Mouse (Mus musculus) testis, postnatal 10 days (tissue): ENCODE results near the gene Mob3c.
A peak's percentile ranks its signal among the peaks of the same experiment; 100 is the strongest.

Experiments used
- DNase-seq: peaks from one replicate; pipeline ENCODE4 v3.0.0; 2021; ENCODE audit warnings: low spot score

Mob3c gene

DNA sequence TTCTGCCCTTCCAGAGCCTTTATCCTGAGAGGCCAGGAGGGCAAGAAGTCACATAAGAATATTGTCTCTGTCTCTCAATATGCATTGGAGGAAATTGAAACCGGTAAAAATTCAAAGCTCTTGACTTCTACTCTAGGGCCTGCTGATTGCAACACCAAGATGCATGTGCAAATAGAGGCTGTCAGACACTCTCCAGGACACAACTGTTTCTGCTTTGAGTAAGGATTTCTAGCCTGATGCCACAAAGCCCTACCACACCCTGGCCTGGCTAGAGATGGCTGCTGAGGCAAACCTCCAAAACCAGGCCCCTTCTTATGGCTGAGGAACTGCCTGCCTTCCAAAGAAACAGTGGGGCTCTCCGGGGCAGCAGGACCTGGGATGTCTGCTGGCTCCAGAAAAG, 7.7 kb downstream of the Mob3c start:
- no peak for DNase-seq

DNA sequence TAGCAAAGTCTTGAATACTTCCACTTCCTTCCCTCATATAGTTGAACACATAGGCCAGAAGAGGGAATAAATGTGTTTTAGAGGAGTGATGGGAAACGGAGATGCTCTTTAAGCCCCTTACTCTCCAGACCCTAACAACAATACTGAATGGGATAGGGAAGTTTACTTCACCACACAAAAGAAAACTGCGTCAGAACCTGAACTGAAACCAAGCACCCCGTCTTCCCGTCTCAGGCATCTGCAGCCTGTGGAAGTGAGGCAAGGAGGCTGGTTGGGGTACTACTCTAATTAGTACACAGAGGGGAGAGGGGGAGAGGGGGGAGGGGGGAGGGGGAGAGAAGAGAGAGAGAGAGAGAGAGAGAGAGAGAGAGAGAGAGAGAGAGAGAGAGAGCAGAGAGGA, 10.3 kb downstream of the Mob3c start:
- DNase-seq: no peak

DNA sequence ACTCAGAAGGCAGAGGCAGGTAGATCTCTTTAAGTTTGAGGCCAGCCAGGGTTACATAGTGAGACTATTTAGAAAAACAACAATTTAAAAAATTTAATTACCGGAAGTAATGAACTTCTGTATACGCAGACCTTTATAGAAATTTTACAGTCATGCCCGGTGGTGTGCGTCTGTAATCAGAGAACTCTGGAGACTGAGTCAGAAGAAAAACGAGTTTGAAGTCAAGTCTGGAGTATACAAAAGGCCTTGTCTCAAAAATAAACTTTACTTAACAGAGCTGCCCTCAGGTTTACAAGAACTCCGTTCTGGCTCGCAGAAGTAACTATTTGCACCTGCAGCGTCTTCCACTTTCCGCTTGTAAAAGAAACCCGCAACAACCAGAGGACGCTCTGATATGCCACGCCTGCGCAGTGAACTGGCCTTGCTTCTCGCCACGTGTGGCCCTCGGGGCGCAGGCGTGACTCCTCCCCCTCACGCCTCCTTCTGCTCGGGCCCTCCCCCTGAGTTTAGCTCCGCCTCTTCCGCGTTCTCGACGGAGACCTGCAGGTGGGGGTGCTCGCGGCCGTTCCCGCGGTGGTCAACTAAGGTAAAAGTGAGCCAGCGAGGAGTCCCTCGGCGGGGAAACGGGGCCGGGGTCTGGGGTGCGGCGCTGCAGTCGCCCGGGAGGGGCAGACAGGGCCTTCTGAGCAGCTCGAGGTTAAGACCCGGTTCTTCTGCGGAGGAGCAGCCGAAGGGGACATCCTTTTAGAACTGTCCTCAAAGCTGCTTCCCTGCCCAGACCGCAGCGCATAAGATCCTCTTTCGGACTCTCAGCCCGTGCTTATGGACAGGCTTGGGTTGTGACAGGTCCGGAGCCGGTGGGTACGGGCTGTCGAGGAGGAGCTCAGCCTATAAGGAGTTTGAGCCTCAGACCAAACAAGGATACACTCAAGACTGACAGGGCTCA, 11.1 kb downstream of the Mob3c start, which contains the start of gene Mknk1:
Gene Mknk1, plus strand, starts transcription at position 503 of the 946 bp plus-strand sequence.
- DNase-seq: peak; percentile 97

DNA sequence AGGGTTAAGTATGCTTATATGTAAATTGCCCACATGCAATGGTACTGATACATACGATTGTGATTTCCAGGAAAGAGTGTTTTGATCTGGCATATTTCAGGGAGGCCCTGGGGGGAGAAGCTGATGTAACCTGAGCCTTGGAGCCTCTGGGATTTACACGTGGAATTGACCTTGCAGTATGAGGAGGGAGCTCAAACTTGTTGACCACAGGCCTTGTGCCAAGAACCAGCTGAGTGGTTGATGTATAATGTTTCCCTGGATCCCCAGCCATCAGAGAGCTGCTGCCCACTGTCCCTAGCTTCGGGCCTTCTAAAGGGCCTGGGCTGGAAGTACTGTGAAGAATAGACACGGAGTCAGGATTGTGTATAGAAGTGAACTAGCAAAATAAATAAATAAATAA, 12.1 kb downstream of the Mob3c start:
- no peak for DNase-seq

DNA sequence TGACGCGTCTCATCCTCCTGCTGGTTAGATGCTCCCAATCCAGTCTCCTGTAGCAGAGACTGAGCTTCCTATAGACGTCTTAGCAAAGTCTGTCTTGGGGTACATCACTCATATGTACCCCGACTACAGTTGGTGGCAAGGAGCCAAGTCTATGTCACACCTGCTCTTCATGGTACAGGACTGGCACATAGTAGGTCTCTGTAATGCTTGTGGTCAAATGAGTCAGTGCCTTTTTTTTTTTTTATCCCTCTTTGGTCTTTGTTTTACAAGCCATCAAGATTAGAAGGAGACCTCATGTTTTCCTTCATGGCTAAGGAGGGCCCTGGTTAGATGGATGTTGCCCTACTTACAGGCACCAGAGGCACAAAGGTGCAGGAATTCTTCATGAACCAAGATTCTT, 12.9 kb downstream of the Mob3c start:
- no peak for DNase-seq

DNA sequence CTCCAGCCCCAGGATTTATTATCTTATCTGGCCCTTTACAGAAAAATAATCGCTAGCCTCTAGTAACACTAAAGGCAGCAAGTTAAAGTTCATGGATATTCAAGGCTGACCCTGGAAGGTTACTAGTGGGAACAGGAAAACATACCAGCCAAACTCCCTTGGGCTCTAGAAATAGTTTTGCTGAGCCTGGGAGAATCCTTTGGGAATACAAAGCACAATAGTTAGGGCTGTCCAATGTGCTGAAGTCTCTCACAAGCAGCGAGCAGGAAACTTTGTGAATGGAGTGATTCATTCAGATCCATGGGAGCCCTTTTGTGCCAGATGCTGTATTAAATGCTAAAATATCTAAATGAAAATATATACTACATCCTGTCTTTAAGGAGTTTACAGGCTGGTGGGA, 18.8 kb downstream of the Mob3c start:
- DNase-seq: no peak

DNA sequence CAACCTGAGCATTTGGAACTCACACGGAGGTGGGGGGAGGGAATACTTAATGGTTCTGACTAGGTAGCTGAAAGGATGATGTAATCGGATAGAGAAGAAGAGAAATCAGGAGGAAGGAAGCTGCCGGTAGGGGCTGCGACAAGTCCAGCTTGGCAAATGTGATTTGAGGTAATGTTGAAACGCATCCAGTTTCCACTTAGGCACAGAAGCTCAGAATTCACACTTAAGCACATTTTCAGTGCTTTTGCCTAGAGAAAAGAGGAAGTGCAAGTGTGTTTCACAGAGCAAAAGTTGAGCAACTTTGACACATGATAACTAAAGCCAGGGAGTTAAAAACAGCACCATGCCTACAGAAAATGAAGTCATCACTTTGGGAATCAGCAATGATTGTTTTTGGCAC, 19.5 kb downstream of the Mob3c start:
- no peak for DNase-seq

DNA sequence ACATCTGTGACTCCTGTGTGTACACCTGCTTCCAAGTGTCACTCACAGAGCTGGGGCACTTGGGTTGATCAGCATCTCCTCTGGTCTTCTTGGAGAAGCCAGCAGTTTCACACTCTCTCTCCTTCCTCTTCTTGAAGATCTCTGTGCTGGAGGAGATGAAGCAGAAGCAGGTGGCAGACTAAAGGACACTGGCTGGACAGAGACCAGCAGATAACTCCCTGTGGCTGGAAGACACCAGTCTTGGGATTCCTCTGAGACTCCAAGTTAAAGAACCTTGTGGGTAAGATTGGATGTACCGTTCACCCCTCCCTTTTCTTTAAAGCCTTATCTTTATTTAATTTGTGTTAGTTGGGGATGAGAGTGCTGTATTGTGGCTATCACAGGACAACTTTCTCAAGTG, 20.2 kb downstream of the Mob3c start:
- DNase-seq: no peak

DNA sequence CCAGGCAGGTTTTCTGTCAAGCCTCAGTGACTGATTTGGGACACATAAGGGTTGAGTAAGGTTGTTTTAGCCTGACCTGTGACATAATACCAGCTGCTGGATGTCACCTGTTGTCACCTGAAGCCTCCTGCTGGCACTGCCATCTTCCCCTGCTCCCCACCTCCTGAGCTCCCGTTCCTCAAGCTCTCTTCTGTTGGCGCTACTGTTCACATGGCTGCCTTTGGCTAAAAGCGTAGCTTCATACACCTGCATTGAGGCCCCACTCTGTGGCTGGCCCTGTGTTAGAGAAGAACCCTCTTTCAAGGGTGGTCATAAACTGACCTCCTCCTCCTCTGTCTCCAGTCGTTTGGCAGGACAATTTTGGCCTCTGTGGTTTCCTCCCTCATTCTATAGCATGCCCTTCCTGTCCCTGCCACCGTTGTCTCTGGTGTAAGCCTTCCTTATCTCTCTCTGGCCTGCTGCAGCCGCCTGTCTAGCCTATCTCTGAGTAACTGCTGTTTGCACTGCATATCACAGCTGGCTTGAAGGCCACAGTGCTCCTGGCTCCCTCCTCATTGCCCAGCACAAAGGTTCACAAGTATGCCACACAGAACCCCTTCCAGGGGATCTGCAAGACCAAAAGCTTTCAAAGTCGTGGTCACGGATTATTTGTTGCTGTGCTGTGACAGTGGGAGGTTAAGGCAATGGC, 21.2 kb downstream of the Mob3c start:
- DNase-seq: no peak

DNA sequence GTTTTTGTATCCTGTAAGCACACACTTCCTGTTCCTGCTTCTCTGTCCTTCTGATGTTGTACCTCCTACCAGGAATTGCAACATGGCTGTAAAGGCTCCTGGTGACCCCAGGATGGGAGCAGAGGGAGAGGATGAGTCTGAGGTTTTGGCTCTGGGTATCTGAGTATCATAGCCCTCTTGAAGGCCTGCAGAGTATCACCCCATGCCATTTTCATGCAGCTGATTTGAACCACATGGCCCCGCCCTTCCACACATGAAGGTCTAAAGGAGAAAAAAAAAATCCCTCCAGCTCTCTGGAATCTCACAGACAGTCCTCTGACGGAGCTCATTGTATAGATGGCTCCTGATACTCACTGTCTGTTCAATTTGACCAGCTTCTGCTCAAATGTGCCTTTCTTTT, 22.2 kb downstream of the Mob3c start:
- DNase-seq: no peak

DNA sequence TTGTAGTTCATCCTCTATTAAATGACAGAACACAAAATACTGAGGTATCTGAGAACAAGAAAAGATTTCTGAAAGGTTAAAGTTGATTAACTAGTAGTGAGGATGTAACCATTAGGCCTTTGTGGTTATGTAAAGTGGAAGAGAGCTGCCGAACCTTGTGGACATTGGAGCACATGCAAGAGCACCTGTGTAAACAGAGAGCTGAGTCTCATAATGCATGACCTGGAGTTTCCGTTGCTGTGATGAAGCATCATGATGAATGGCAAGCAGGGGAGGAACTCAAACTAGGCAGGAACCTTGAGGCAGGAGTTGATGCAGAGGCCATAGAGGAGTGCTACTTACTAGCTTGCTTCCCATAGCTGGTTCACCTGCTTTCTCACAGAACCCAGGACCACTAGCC, 22.7 kb downstream of the Mob3c start:
- no peak for DNase-seq

DNA sequence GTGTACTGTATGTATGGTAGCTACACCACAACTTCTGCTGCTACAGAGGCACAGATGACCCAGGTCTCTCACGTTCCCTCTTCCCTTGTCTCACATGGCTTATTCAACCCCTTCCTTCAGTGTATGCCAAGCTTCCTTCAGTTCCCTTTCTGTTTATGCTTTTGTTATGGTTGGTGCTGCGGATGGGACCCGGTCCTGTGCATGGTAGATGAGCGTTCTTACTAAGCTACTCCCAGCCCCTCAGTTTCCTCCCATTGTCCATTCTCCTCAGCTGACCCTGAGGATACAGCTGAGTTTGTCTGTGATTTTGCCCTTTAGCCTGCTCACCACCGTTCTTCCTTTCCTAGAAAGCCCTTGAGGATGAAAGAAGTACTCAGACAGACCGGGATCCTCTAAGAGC, 23.7 kb downstream of the Mob3c start:
- DNase-seq: no peak

DNA sequence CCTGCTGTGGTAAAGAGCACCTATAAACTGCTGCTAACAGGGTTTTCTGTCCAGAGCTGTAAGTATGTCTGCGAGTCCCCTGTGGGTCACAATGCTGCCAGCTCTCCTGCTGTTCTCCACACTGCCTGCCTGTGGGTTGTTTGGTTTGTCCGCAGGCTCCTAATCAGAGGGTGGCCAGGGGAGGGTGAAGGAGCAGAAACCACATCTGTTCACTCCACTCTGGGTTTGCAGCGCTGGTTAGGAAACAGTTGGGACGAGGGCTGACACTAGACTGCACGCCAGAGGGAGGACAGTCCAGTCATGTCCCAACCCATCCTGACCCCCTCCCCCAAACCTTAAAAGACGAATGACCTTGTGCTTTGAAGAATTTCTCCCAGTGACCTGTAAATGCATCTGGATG, 27.2 kb downstream of the Mob3c start:
- DNase-seq: no peak

DNA sequence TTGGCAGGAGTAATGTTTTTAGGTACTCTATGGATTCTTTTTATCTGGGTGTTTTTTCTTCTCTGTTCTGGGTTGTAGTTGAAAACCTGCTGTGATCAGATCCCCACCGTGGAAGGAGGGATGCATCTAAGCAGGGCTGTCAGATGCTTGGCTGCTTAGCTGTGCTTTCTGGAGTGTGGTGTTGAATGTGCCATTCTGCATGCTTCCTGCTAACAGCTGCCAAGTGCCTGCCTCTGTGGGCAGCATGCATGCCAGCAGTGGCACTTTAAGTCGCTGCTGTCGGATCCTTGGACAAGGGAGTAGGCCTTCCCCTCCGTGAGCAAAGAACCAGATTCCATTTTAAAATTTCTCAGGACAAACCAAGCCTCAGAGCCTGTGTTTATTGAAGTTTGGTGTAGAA, 27.7 kb downstream of the Mob3c start:
- DNase-seq: no peak

DNA sequence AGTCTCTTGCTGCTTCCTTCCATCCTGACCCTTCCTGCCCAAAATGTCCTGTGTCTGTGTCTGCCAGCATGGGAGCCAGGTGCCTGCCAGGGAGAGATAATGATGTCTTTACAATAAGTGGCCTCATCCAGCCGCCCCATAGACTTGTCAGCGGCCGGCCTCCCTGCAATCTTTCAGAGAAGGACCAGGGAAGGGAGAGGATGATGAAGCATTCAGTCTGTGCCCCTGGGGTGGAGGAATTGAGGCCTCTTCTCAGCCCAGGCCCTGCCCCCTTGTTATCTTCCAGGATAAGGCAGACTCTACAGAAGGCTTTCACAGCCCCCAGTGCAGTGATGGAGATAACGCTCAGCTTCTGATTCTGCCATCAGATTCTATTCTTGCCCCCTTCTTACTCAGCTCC, 28.4 kb downstream of the Mob3c start:
- no peak for DNase-seq

DNA sequence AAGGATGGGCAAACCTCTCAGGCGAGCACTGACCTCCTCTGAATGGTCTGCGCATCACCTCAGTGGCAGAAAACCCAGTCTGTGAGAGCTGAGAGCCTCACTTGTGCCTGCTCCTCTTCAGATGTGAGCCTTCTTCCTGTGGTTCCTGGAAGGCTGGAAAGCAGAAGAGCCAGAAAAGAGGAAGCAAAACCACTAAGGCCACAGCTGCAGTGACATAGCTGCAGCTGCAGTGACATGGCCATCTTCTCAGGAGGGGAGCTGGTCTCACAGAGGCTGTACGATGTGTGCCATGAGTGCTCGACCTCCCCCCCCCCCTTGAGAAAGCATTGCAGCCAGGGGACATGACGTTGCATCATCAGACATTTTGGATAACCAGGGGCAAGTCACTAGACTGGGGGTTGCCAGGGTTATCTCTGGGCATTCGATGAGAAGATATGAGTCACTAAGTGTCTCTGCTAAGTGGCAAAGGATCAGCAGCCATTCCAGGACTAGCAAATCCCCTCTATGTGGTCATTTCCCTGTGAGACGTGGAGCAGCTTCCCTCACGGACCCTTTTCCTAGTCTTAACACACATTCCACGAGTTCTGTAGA, 29.5 kb downstream of the Mob3c start:
- DNase-seq: no peak

DNA sequence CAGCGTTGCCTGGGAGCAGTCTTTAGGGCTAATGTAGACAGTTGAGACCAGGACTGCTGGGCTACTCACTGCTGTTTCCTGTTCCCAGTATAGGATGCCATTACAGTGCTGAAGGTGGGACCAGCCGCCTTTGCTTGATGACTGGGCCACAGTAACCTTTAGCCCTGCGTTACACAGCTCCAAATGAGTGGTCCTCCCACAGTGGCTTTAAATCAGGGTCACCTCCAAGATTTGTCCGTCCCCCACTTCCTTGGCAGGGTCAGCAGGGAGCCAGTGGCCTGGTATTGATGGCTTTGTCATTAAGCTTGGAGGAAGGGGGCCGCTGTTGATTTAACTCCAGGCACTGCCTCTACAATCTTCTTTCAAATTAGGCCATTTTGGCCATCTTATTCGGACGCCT, 35.5 kb downstream of the Mob3c start:
- no peak for DNase-seq

DNA sequence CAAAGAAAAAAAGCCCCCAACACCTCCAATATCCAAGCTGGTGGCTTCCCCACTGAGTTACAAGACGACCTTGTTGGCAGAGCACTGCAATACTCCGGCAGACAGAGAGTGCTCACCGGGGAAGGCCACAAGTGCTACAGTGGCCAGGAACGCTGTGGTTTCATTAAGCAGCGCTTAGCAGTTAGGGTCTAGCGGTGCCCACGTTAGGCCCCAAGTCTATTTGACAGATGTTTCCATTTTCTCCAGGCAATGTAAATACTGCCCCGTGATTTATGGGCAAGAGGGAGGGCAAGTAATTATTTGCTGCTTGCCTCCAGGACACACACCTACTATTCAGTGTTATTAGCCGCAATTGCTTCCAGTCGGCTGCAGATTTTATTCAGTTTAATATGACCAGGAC, 36.0 kb downstream of the Mob3c start:
- DNase-seq: no peak

DNA sequence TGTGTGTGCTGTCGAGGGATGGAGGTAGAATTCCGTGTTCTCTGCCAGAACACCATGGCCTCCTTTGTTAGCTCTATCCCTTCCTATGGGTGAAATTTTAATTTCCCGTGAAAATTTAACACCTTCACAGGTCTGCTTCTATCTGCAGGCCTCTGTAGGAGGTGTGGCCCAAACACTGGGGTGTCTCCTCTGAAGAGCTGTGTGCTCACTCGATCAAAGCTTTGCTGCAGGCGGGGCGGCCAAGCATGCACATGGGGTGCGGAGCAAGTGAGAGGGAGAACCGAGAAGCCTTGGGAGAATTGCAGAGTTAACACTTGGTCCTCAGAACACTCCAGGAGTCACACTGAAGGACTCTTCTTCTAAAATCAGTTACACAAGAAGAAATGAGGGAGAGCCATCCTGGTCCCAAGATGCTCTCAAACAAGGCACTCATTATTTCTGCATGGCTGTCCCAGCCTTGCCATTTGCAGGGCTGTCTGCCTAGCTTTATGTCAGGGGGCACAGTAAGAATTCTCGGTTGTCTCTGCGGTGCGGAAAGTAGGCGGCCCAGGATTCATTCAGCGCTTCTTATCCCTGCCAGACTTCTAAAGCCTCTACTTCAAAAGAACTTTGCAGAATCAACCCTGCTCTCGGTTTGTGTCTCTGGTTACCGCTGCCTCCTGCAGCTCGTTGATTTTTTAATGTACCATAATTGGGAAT, 41.8 kb downstream of the Mob3c start:
- no peak for DNase-seq

DNA sequence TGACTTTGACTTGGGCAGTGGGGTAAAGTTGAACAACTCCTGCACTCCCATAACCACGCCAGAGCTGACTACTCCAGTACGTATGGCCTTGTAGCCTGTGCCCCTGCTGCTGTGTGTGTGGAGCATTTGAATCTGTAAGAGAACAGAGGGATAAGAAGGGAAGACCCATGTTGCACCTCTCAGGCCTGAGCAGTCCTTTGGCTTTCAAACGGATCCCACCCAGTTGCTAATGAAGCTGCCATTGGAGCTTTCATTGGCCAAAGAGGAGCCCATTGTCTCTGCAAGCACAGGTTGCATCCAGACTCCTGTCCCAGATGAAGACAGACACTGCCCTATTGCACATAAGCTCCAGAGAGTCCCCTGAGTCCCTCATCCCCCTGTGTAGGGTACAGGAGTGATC, 45.3 kb downstream of the Mob3c start:
- DNase-seq: no peak

DNA sequence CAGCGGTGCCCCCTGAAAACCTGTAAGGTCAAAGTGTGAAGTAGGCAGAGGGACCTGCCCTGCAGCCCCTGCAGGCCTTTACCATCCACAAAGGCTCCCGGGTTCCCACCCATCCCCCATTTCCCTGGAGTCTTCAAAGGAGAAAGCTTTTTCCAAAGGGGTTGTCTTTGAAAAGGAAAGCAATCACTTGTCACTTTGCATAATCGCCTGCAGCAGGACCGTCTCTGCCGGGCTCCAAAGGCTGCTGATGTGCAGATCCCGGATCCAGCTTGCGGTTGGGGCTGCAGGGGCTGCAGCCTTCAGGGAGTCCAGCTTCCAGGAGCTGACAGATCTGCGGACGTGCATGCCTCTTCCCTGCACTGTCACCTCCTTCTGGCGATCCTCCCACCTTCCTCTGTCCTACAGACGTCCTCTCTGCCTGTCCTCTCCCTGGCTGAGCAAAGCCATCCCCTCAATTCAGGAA, 50.4 kb downstream of the Mob3c start:
- no peak for DNase-seq

DNA sequence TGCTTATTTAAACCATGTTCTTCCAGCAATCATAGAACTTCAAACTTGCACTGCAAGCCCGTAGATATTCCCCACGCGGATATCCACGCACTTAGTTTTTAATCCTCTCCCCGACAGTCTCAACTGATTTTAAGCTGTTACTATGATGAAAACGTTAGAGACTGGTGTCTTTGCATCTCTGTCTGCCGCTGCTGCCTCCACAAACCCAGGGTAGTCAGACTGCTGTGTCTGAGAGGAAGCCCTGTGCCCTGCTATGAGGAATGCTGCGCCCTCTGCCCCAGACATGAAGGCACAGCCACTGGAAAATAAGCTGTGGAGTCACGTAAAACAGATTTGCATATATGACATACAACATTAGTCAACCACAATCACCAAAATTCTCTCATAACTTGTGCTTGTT, 50.9 kb downstream of the Mob3c start:
- DNase-seq: no peak
